Mouse (Mus musculus) layer of hippocampus, adult 8-10 months (tissue): ENCODE data around the gene Zdhhc18. TPM values are rescaled to one million over a fixed set of nuclear protein-coding genes. Genes with fewer than 3 reads are reported as not detected.

Experiments
- DNase-seq, 2 experiments: peaks; one replicate each; pipeline ENCODE4 v3.0.0; 2022; ENCODE audit warnings: low spot score in 2 of 2
- total RNA-seq, 4 experiments: library from RNA; stranded (reverse); gene quantifications; 2 replicates each; pipeline ENCODE4 v1.2.4; 2022

The Zdhhc18 gene
- total RNA-seq, 4 experiments from 2014 or later = 30.7 to 44.0 (median 42.9) TPM

DNA sequence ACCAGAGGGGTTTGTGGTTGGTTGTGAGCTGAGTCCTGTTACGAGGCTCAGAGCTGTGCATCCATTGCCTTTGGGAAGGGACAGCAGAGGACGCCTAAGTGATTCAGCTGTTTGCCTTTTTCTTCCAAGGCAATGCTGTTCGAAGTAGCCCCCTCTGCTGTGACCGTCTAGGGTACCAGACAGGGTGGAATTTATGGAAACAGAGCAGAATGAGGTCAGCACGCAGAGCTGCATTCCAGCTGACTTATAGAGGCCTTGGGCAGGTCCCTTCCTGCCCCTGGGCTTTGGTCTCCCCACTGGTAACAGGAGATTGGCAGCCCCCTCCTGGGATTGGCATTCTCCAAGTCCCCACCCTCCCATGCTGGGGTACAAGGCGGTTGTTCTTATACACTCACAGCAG is 45.1 kb downstream of the Zdhhc18 start:
- DNase-seq = no peak

DNA sequence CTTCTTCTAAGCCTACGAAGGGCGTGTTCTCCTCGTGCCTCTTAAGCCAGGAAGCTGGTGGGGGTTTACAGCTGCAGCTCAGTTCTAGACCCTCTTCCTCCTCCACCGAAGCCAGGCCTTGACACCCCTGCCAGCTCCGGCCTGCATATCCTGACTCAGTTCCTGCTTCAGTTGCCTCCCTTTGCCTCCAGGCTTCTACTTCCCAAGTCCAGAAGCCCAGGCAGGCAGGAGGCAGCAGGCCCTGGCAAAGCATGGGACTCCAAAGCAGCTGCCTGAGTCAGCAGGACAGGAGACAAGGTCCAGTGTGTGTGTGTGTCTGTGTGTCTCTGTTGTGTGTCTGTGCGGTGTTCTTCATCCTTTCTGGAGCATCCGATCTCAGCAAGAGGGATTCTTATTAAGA is 45.8 kb downstream of the Zdhhc18 start:
- no peak for DNase-seq

DNA sequence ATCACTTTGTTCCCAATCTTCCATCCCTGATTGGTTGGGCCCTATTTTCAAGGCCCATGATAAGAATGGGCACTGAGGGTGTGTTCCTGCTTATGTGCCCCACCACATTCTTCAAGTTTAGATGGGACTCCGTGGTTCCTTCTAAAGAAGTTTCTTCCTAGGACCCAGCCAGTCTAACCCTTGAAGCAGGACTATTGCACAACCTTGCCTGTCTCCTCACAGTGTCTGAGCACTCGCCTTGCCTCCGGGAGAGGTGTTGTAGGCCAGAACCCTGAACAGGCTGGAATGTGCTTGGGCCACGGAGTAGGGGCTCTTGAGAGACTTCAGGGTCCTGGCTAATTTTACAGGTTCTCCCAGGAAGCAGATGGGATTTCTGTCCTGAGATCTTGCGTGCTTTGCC is 46.9 kb downstream of the Zdhhc18 start:
- DNase-seq = no peak

DNA sequence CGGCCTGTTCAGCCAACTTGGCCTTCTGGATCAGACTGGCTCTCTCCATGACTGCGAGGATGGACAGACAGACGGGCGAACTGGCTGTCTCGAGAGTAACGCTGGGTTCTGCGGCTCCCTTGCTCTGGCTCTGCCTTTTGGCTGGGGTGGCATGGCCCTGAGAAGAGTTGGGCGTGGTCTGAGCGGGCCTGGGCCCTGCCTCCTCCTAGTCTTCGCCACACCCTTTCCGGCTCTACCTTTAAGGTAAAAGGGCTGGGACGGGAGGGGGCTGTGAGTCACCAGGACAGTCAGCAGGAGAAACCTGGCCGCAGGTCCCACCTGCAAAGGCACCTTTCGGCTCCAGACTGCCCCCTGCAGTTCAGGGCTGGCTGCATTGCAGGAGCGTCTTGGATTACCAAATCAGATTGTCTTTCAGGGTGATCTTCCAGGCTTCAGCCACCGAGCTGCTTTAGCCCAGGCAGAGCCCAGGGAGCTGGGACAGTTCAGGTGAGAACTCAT is 48.2 kb downstream of the Zdhhc18 start, which contains the start of gene Sfn:
Gene Sfn, minus strand, starts transcription at position 448 of the 498 bp plus-strand sequence.
- DNase-seq = no peak

DNA sequence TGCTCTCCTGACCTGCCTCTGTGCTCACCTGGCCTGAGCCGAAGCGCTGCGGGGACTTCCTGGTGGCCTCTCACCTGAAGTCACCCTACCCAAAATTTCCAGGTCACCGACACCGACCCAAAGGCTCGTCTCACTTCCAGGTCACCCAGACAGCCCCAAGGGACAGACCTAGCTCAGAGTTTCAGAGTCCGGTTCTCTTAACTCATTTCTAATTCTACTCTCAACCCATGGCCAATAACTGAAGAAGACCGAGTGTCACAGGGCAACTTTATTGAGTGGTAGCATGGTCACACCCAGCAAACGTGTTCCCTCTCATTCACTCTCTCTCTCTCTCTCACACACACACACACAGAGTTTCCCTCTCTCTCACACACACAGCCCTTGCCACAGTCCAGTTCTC is 49.6 kb downstream of the Zdhhc18 start:
- DNase-seq = no peak

DNA sequence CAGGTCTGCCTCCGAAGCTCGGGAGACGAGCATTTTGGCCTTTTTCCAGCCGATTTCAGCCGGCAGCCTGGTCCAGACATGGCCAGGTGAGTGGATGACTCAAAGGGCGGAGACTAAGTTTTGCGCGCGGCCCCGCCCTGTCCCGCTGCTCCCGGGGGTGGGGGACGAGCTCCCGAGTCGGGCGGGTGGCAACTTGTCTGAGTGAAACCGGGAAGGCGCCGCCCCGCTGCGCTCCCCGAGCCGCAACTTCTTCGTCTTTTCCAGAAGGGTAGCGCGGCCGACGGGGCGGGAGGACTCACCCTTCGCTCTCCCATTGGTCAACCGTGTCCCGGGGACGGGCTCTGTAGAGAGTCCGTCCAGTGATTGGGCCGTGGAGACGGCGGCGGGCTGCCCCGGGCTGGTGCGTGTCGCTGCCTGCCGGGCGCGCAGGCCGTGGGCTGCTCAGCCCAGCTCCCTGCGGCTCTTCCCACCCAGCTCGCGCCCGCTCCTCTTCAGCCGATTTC is 50.3 kb downstream of the Zdhhc18 start:
- DNase-seq = peak; percentile 51 to 73

DNA sequence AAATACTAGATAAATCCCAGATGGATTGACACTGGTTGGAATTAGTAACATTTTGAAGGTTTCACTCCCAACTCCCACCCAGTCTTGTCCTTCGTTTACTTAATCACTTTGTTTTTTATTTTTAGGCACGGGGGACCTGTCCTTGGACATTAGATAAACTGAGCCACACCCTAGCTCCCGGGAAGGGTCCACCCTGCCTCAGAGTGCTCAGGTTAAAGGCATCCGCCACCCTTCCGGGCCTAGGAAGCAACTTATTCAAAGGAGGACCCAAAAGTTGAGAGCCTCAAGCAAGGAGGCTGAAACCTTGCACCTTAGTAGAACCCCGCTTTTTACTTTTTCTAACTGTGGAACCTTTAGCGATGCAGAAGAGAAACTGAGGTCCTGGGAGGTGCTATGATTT is 50.8 kb downstream of the Zdhhc18 start:
- no peak for DNase-seq

DNA sequence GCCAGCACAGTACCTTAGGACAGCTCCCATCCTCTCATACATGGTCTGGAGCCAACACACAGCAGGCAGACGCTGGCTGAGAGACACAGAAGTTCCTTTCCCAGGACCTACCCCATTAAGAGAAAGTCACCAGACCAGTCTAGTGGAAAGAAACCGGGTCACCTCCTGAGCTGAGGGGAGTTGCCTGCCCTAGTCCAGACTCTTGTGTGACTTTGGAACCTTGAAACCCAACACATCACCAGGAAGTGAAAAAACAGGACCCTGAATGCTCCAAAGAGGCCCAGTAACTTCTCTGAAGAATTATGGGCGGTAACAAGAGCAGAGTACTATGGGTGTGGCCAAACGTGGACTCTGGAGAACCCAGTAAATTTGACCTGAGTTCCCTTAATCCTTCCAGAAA is 51.3 kb downstream of the Zdhhc18 start:
- DNase-seq = no peak

DNA sequence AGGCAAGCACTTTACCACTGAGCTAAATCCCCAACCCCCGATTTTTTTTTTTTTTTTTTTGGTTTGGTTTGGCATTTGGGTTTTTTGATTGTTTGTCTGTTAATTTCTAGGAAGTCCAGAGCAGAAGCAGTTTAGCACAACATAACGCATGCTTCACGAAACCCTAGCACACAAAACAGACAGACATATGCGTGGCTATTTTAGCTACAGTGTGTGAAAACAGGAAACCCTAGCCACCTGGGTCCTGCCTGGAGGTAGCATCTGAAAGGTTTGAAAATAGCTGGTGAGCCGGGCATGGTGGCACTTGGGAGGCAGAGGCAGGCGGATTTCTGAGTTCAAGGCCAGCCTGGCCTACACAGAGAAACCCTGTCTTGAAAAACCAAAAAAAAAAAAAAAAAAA is 53.9 kb downstream of the Zdhhc18 start:
- no peak for DNase-seq

DNA sequence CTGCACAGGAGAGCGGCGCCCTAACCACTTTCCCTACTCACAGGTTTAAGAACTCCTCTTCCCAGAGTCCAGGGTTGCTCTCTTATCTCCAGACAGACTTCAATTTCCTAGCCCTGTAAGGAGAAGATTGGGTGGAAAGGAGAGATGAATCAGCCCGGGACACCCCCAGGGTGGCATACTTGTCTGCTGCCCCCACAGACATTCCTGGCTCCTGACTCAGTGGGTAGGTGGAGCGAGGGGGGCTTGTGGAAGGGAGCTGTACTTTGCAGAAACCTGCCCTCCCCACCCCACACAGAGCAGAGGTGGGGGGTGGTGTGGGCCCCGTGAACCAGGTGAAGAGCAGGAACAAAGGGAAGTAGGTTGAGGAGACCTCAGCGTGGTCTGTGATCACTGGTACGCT is 54.4 kb downstream of the Zdhhc18 start:
- no peak for DNase-seq

DNA sequence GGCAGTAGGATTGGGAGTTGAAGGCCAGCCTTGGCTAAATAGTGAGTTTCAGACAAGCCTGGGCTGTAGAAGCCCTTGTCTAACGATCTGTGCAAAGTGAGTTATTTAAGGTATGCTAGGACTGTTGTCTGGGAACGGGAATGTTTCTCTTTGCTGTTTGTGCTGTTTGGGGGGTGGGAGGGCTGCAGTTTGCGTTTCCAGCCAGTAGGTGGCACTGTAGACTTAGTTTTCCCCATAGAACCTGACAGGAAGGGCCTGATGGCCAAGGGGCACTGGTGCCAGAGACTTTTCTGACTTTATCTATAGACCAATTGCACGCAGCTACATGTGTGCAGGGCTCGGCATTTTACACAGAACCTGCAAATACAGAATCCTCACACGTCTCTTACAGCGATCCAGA is 57.4 kb downstream of the Zdhhc18 start:
- peak in 1 of 2 experiments; percentile 64 for DNase-seq

DNA sequence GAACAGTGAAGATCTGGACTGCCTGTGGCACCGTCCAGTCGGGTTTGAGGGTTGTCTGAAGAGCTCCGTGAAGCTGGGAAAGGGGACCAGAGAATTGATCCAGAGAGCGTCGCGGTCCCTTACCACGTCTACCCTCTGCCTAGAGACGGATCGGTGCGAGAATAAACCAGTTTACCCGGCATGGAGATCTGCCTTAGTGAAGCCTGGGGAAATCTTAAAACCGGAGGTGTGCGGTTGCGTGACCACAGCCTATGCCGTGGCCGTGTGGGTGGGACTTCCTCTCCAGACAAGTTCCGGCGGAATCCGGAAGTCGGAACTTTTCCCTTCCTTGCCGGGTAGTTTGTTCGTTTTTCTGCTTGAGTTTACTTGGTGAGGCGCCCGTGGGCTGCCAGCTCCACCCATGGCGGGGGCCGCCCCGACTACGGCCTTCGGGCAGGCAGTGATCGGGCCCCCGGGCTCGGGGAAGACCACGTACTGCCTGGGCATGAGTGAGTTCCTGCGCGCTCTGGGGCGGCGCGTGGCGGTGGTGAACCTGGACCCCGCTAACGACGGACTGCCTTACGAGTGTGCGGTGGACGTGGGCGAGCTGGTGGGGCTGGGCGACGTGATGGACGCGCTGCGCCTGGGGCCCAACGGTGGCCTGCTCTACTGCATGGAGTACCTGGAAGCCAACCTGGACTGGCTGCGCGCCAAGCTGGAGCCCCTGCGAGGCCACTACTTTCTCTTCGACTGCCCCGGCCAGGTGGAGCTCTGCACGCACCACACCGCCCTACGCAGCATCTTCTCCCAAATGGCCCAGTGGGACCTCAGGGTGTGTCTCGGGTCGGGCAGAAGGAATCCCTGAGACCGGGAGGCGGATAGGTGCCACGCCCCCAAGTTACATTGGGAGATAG is 65.6 kb downstream of the Zdhhc18 start, which contains the start of gene Gpn2:
Gene Gpn2, plus strand, starts transcription at position 304 of the 893 bp plus-strand sequence.
- peak; percentile 73 to 79 for DNase-seq

DNA sequence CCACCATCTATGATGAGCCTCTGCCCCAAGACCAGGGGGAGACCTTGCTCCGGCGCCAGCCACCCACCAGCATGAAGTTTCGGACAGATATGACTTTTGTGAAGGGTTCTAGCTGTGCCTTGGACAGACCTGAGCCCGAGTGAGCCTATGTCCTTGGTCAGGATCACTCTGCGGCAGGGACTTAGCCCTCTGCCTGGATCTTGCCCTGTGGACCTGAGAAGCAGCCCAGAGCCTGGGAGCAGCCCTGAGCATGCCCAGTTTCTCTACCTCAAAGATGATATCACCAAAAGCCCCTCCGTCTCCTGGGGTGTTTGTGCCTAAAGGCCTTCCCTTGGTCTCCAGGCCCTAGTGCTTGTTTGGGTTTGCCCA is 66.3 kb downstream of the Zdhhc18 start:
- no peak for DNase-seq

DNA sequence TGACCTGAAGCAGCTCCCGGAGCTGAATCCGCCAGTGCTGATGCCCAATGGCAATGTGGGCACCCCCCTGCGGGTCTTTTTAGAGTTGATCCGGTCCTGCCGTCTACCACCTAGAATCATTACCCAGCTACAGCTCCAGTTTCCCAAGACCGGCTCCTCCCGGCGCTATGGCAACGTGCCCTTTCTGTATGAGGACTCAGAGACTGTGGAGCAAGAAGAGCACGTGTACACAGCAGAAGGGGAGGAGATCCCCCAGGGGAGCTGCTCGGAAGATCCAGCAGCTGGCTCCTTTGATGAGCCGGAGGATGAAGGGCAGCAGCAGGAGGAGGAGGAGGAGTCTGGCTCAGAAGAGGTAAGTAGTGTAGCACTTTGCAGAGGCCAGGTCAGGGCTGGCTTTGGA is 72.0 kb downstream of the Zdhhc18 start:
- no peak for DNase-seq

DNA sequence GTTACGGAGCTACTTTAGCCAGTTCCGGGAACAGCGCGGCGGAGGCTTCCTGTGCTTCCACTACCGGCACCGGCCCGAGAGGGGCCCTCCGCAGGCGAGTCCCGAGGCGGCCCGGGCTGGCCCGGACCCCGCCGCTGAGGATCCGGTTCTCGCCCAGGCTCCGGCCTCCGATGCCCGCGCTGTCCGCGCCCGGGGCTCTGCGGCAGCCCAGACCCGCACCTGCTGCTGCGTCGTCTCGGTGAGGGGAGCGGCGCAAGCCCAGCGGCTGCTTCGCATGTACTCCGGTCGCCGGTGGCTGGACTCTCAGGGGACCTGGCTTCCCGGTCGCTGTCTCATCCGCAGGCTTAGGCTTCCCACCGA is 75.1 kb downstream of the Zdhhc18 start:
- no peak for DNase-seq

DNA sequence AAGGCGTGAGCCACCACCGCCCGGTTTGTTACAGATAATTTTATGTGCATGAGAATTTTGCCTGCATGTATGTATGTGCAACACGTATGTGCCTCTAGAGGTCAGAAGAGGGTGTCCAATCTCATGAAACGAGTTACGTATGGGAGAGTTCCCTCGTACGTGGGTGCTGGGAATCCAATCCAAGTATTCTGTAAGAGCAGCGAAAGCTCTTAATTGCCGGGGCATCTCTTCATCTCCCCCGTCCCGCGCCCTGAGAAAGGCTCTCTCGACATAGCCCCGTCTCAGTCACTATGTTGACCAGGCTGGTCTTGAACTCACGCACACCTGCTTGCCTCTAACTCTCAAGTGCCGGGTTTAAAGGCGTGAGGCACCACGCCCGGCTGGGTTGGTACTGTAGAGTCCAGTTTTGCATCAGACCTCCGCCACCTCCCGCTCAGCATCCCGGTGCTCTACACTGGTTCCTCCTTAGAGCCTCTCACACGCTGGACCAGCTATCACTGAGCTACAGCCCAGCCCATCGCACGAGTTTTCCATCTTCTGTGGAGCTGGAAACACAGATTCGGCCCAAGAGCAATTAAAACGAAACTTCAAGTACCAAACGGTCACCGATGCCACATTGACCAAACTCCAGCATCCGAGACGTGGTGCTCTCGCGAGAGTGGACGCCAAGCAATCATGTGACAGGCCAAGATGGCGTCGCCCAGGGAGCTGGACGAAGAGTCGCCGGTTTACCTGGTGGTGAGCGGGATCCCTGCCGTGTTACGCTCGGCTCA is 75.7 kb downstream of the Zdhhc18 start, which contains the start of gene Gpatch3:
Gene Gpatch3, plus strand, starts transcription at position 676 of the 773 bp plus-strand sequence.
- peak; percentile 89 to 92 for DNase-seq

DNA sequence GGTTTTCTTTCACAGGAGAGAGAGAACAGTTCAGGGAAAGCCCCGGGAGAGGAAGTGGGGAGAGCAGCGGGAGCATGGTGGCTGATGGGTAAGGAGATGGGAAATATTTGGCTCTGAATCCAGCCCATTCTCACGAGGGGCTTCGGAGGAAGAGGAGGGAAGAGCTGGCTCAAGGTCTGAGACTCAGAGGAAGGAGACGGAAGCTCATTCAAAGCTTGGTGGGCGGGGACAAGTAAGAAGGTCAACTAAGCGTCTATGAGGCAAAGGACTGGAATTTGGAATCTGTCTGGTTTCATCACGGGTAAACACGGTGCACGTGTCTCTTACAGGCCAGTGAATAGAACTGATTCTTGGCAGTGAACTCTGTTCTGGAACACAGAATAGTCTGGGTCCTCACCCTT is 79.9 kb downstream of the Zdhhc18 start:
- no peak for DNase-seq

DNA sequence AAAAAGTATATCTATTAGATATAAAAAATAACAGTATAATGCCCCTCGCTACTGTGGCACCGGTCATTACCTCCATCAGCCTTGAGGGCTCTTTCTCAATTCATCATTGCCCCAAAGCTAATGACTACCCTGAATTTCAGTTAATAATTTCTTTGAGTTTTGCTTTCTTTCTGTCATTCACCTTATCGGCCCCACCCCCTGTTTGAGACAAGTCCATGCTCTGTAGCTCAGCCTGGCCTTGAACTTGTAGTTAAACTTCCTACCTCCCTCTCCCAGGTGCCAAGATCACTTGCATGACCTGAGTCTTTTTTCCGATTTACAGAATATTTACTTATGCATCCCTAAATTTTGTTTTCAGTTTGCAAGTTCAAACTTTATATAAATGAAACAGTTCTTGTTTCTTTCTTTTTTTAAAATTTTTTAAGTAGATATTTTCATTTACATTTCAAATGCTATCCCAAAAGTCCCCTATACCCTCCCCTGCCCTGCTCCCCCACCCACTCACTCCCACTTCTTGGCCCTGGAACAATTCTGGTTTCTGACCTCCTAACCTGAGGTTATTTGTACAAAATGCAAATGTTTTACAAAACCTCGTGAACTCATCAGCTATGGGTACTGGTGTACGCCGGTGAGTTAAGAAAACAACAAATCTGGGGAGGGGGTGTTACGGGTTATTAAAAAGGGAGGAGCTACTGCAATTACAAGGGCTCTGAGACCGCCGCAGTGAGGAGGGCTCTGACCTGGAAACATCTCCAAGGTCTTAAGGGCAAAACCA is 80.5 kb downstream of the Zdhhc18 start:
- DNase-seq = no peak

DNA sequence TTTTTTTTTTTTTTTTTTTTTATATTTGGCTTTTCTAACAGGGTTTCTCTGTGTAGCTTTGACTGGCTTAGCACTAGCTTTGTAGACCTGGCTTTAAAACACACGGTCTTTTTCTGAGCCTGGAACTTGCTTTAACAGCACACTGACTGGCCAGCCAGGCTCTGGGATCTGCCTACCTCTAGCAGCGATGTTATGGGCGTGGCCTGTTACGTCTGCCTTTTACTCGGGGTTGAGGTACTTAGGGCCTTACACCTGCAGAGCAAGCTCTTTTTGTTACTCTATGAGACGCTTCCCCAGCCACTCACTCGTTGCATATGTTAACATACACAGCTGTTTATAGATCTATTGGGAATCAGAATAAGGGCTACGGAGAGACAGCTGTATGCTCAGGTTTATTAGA is 82.7 kb downstream of the Zdhhc18 start:
- no peak for DNase-seq

DNA sequence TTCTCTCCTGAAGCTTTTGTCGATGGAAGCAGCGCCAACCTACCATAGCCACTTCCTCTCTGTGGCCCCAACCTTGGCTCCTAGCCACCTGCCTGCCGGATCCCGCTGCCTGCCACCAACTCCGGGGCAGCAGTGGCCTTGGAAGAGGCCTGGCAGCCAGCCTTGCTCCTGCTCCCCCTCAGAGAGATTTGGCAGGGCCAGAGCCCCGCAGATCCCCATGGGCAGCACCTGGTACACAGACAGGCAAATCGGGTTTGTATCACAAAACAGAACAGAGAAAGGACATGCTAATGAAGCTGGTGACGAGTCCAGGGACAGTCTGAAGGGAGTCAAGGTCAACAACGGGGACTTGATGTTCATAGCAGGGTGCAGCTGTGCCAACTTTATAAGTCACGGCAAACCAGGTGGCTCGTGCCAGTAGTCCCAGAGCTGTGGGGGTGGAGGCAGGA is 86.8 kb downstream of the Zdhhc18 start:
- DNase-seq = no peak

DNA sequence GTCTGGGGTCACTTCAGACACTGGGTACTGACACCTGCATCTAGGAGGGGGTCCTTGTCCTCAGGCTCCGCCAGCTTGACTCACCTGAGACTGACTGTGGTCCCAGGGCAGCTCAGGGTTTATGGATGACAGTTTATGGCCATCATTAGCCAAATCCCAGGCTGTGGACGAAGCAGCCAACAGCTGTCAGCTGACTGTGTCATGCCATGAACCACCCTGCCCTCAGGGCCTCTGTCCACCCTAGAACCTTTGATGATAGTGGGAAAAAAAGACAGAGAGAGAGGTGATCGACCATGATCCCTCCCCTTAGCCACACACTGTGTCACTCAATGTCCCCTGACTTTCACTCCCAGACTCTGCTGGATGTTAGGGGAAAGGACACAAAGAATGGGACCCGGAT is 88.3 kb downstream of the Zdhhc18 start:
- no peak for DNase-seq
